Mouse (Mus musculus): ENCODE data around the gene Olfr1410.

DNA sequence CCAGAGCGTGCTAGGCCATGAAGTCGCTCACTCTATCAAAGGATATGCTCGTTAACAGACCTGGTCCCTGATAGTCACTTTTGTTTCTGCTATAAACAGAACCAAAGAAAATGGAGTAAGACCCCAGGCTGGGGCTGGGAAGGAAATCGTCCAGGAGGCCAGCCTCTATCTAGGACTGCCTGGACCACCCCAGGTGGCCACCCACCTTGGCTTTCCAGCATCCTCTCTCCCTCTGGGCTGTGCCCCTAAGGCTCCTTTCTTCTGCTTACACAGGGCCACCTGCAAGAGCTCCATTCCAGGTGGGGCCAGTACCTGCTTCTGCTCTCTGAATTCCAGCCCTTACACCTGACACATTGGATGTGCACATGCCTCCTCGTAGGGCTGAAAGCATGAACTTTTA is 26.6 kb downstream of the Olfr1410 start:
- TF ChIP-seq CTCF (IDR thresholded peaks at IDR 0.05; ENCODE audit: borderline replicate concordance, extremely low read depth, insufficient read depth, insufficient read length) (no peak), POLR2A (IDR thresholded peaks at IDR 0.05; ENCODE audit: borderline replicate concordance, extremely low read depth, insufficient read depth, insufficient read length, poor library complexity, severe bottlenecking) (no peak)

Measured in brain, embryonic 14.5 days (tissue).